Mouse (Mus musculus): ENCODE measurements around the gene Olfr1441.

GRCm38 (mm10) chr19:12464127-12464526 is 46.9 kb downstream of the Olfr1441 start:
- no peak for TF ChIP-seq POLR2A (IDR thresholded peaks at IDR 0.05; ENCODE audit: borderline replicate concordance, low read depth, low read length)
- no peak for TF ChIP-seq CTCF (IDR thresholded peaks at IDR 0.05; ENCODE audit: low read depth, low read length)
